Mouse (Mus musculus) cerebellum, adult 18-20 months (tissue): ENCODE measurements at regions not wholly inside any gene's neighbourhood (a gene's known extent, or its start where the extent isn't known, plus 50 kb on each side); places are given as distances from the start of the nearest gene placed in this dataset.

Experiments used
- DNase-seq, 2 experiments: peaks; one replicate each; pipeline ENCODE4 v3.0.0; 2021

GRCm38 (mm10) chr6:50780677-50781076, 126.4 kb upstream of the Npvf start:
- DNase-seq = no peak

GRCm38 (mm10) chr6:50781271-50781670, 127.0 kb upstream of the Npvf start:
- DNase-seq = no peak

GRCm38 (mm10) chr6:50782221-50782620, 128.0 kb upstream of the Npvf start:
- DNase-seq = no peak

- DNase-seq = no peak
Observed at GRCm38 (mm10) chr6:50783494-50783893, 129.3 kb upstream of the Npvf start.

- peak; percentile 9 to 12 for DNase-seq
Observed at GRCm38 (mm10) chr6:50784381-50784780, 130.1 kb upstream of the Npvf start.

- no peak for DNase-seq
Observed at GRCm38 (mm10) chr6:50787666-50788065, 133.4 kb upstream of the Npvf start.

- no peak for DNase-seq
Observed at GRCm38 (mm10) chr6:50799963-50800362, 145.7 kb upstream of the Npvf start.

- DNase-seq = no peak
Observed at GRCm38 (mm10) chr6:50802956-50803355, 148.7 kb upstream of the Npvf start.

- DNase-seq = no peak
Observed at GRCm38 (mm10) chr6:50804477-50805005, 150.3 kb upstream of the Npvf start.

GRCm38 (mm10) chr6:50806376-50807077, 152.3 kb upstream of the Npvf start:
- DNase-seq = peak; percentile 39 to 47

GRCm38 (mm10) chr6:50807187-50808012, 153.2 kb upstream of the Npvf start:
- peak in 1 of 2 experiments; percentile 18 for DNase-seq

GRCm38 (mm10) chr6:50808126-50808525, 153.9 kb upstream of the Npvf start:
- peak; percentile 58 to 74 for DNase-seq

- no peak for DNase-seq
Observed at GRCm38 (mm10) chr6:50808811-50809668, 154.8 kb upstream of the Npvf start.

- DNase-seq = no peak
Observed at GRCm38 (mm10) chr6:50809669-50809983, 155.4 kb upstream of the Npvf start.

GRCm38 (mm10) chr6:50814936-50815500, 160.8 kb upstream of the Npvf start:
- no peak for DNase-seq

GRCm38 (mm10) chr6:50815579-50815978, 161.3 kb upstream of the Npvf start:
- no peak for DNase-seq

- no peak for DNase-seq
Observed at GRCm38 (mm10) chr6:50817430-50817829, 163.2 kb upstream of the Npvf start.

- no peak for DNase-seq
Observed at GRCm38 (mm10) chr6:50818433-50818832, 164.2 kb upstream of the Npvf start.

- DNase-seq = no peak
Observed at GRCm38 (mm10) chr6:50818891-50819541, 164.8 kb upstream of the Npvf start.

GRCm38 (mm10) chr6:50821401-50822235, 167.4 kb upstream of the Npvf start:
- DNase-seq = no peak
